Mouse (Mus musculus) frontal cortex, adult (tissue): ENCODE measurements around the gene Slc25a51.
"Not testable (repeated sequence)": the region's sequence is repeated elsewhere in the genome, so short reads cannot be mapped to it uniquely, and the experiment has no call there.

ENCODE experiments used
- ATAC-seq: cut with Nextera tagmentation; 2 replicates; pipeline ENCODE4 v1.9.2; 2017; ENCODE audit warnings: mild to moderate bottlenecking, moderate library complexity, mixed read lengths; ENCODE audit not compliant: low TSS enrichment

Gene Slc25a51

DNA sequence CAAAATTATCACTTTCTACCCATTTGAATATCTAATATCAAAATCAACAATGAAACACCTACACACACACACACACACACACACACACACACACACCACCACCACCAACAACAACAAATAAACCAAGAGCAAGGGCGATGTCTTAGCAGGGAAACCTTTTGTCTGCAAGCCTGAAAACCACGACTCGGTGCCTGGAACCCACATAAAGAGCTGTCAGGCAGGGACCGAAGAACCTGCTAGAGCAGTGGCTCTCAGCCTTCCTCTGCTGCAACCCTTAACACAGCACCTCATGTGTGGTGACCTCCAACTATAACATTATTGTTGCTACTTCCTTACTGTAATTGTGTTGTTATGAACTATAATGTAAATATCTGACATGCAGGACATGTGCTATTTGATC is 6.3 kb downstream of the Slc25a51 start:
- no peak for ATAC-seq

DNA sequence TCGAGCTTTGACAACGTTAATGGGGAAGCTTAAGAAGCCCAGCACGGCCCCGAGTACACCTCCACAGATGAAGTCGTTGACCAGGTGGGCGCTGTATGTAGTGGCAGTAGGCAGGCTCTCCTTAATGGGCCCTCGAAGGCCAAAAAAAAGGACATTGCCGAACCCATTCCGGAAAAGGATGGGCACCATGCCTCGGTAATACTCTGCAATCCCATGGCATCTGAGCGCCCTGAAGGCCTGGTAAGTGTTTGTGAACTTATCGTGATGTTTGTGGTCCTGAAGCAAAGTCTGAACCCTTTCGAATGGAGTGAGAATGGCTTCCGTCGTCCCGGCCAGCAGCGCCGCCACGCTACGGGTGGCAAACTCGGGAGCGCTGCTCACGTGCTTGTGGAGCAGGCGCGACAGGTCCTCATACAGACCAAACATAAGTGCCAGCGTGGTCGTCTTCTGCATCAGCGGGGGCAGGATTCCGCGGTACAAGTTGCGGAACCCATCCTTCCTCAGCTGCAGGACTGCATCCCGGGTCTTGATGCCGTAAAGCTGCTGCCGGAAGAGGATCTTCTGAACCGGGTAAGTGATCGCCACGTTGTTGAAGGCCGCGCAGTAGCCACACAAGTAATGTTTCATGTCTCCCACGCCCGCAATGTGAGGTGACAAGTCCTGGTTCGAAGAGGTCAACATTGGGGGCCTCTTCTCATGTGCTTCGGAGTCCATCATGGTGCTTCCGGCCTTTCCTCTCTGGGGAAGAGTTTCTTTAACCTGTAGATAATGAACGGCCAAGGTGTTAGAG is 8.9 kb downstream of the Slc25a51 start:
- ATAC-seq: no peak

DNA sequence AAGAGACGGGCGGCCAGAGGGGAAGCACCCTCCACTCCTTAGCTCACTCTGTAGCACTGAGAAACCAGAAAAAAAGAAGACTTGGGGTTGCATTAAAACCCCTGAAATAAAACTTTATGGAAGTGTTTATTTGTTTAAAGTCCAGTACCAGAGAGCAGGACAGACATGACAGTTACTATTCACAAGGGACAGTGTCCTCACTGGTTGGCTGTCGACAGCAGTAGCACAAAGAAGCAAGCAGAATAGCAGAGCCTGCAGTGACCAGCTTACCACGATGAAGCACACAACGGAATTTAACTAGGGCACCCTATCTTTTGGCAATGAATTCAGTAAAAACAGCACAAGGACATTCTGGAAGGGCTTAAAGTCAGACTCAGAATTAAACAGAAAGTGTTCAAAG is 10.3 kb downstream of the Slc25a51 start:
- not testable (repeated sequence) for ATAC-seq

DNA sequence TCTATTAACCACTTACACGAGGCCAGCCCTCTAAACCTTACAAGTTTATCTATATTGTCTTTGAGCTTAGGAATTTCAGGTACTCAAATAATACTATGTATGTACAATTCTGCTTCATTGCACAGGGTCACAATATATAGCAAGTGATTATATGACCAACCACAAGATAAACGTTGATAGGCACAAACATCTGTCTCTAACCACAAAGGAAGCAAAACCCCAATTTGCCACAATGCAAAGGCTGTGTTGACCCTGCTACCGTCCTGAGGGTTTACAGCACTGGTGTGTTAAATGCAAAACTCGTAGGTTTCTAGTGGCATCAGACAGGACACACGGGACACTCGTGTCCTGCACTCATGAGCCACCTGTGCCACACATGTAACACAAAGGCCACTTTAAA is 12.4 kb downstream of the Slc25a51 start:
- ATAC-seq: not testable (repeated sequence)

DNA sequence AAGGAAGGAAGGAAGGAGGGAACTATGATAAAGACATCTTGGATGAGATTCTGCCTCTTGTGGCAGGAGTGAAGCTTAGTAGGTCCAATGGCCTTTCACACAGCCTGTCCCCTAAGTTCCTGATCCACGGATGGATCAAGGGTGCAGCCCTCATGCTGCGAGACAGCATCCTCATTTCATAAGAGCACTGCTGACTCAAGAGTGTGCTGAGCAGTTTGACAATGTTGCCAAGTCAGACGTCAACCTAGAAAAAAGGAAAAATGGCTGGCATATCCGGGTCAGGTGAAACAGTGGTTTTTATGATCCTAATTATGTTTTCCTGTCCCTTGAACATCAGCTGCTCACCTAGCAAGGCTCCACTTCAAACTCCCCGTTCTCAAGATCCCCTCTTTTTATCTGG is 14.9 kb downstream of the Slc25a51 start:
- no peak for ATAC-seq

DNA sequence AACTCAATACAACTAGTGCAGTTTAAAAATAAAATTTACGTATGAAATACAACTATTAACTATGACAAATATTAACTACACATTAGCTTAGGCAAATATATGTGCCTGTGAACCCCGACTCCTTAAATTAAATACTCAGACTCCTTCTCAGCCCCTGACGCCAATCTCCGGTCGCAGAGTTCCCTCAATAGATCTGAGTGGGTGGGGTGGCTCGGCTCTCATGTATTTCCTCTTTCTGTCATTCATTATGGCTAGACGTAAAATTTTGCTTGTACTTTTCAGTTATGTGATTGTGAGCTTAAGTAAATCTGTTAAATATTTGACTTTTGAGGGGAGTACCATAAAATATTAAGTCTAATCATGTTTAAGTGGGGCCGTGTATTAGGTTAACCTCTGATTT is 15.6 kb downstream of the Slc25a51 start:
- no peak for ATAC-seq

DNA sequence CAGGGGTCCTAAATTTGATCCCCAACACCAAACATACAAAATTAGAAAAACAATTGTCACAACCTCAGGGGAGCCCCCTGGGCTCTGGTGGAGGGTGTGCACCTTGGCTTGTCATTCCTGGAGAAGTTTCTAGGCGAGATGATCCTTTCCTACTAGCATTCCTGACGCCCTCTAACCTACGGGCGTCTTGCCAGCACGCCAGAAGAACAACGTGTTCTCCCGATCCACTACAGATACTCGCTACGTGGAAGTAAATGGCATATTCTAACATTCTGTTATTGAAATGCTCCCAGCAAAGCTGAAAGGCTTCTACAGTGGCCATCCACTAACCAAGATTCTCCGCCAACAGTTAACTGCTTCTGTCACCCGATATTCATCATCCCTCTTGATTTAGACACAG is 16.0 kb downstream of the Slc25a51 start:
- no peak for ATAC-seq

DNA sequence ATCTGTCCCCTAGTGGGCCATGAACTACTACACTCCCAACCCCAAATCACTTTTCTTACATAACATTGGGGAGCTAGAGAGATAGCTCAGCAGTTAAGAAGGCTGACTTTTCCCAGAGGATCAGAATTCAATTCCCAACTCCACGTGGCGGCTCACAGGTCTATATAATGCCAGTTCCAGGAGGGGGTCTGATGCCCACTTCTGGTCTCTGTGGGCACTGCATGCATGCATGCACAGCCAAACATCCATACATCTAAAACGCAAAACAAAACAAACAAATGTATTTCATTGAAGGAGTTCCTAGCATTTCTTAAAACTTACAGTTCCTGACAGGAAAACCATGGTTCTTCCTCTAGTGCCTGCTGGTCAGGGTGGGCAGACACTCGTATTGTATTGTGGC is 16.5 kb downstream of the Slc25a51 start:
- no peak for ATAC-seq

DNA sequence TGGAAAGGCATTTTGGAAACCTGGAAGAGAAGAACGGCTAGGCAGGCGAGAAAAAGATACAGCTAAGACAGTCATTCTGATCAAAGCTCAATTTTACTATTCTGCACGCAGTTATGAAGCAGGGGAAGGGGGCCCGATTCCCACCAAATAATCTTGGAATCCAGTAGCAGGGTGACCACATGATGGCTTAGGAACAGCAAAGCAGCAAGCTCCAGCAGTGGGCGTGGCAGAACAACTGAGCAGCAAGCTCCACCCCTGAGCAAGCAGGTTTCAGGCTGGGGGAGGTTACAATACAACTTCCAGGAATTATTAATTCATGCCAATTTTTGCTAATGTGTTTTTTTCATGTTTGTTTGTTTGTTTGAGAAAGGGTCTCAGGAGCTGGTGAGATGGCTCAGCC is 21.3 kb downstream of the Slc25a51 start:
- ATAC-seq: not testable (repeated sequence)

DNA sequence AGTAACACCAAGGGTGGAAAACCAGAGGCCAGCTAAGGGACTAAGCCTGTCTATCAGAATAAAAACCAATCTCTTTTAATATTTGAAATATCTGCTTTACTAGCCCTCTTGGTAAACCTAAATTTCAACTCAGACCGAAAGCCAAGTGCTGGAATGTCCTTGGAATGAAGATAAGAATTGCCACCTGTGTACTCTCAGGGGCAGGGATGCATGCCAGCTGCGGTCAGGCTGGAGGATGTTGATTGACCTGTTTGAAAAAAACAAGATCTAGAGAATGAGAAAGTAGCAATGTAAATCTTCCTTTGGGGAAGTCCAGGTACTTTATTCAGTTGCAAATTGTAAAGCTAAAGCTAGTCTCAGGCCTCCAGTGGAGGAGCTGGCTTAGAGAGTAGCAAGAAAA is 26.4 kb downstream of the Slc25a51 start:
- not testable (repeated sequence) for ATAC-seq

DNA sequence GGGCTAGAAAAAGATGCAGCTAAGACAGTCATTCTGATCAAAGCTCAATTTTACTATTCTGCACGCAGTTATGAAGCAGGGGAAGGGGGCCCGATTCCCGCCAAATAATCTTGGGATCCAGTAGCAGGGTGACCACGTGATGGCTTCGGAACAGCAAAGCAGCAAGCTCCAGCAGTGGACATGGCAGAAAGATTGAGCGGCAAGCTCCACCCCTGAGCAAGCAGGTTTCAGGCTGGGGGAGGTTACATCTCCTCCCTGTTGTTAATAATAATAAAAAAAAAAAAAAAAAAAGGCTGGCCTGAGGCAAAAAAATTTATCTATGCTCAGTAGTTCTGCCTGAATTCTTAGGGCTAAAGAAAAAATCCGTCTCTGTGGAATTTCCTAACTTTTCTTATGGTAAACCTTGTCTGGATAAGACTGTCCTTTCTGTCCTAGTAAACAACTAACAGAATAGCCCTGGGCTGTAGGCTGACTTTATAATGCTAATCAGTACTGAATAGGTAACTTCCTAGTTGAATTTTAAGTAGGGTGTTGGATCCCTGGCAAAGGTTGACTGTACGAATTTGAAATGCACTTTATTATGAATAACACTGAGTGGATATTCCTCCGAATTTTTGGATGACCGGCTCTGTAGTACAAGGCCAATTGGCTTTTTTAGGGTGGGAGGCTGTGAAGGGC is 27.5 kb downstream of the Slc25a51 start:
- not testable (repeated sequence) for ATAC-seq

DNA sequence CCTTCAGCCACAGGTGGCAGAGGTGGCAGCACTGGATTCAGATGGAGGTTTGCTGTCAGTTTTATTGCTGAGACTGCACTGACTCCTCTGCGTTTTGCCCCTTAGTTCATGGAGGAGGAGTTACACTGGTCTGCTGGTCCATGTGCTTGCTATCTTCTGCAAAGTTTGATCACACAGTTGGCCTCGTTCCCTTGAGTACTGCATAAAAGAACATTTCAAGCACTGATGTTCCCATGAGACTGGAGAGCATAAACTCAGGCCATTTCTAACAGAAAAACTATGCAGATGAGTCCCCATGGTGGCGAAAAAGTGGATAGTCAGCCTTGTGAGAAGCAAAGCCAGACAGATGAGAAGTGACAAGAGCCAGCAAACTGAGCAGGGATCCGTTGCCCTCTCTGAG is 32.0 kb downstream of the Slc25a51 start:
- ATAC-seq: no peak

DNA sequence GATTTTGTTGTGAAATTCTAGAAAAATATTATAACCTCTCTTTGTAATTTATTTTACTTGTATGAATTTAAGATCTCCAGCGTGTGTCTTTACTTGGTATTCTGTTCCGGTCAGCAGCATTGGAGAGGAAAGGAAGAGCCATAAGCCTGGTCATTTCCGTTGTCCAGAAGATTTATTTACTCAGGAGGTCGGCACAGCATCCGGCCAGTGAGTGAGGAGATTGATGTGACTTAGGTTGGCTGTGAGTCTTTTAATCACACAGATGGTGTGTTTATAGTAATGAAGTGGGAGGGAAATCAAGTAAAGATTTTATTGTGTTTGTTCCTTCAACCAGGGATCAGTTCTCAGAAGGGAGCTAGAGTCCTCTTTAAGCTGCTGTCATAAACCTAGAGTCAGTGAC is 33.7 kb downstream of the Slc25a51 start:
- no peak for ATAC-seq

DNA sequence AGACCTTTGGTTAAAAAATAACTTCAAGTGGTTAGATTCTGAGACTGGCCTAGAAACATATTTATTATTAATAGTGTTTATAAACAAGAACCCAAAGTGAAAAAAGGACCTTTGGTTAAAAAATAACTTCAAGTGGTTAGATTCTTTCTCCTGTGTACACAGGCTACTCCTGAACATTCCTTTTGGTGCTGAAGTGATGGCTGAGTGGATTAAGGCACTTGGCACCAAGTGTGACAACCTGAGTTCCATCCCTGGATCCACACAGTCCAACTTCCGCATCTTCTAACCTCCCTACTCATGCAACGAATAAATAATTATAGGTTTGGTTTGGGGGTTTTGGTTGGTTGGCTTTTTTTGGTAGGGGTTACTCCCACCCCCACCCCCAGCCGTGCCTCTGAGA is 37.3 kb downstream of the Slc25a51 start:
- no peak for ATAC-seq

DNA sequence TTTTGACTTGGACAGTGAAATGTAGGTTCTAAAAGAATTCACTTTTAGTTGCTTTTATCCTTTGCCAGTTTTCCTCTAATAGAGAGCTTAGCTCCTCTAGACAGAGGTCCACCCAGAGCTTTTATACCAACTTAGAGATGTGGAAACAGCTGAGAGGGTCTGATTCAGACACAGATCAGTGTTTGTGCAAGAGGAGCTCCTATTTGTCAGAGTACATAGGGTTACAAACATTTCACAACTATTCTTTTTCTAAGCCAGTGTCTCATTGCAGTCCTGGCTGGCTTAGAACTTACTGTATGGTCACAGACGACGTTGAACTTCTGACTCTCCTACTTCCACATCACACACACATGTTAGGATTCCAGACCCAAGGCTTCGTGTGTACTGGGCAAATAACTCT is 51.9 kb downstream of the Slc25a51 start:
- ATAC-seq: no peak
